Mouse (Mus musculus): ENCODE results near the gene Msh2. TPM values are rescaled to one million over a fixed set of nuclear protein-coding genes. Genes with fewer than 3 reads are reported as not detected.

Msh2 gene
- total and polyA plus RNA-seq, 3 experiments = 40.8 to 42.5 TPM; not detected in 1

GRCm38 (mm10) chr17:87696814-87697213 is 24.7 kb downstream of the Msh2 start:
- Histone ChIP-seq H3K4me1 (ENCODE audit: control insufficient read depth in 1 of 2, insufficient read depth in 2 of 2, low read length in 2 of 2) (no peaks in the 10 kb centered on the region), H3K9ac (ENCODE audit: control insufficient read depth, low read depth, low read length, poor library complexity, severe bottlenecking) (no peak overlapping the region), H3K4me3 (ENCODE audit: control insufficient read depth in 1 of 2, insufficient read depth in 1 of 2, low read depth in 2 of 2, low read length in 2 of 2) (no peak overlapping the region), H3K79me2 (ENCODE audit: control insufficient read depth, insufficient read depth, low read length, poor library complexity) (no peaks in the 10 kb centered on the region), H3K27me3 (ENCODE audit: control insufficient read depth in 1 of 2, insufficient read depth in 2 of 2, low read length in 2 of 2) (no peaks in the 10 kb centered on the region), H3K9me3 (replicated peaks; ENCODE audit: insufficient read depth, low read length) (no peaks in the 10 kb centered on the region), H3K27ac (ENCODE audit: control insufficient read depth, low read depth, low read length) (no peak overlapping the region), H3K36me3 (ENCODE audit: control insufficient read depth in 1 of 2, insufficient read depth in 2 of 2, low read length in 2 of 2) (peaks cover 2 to 3% of the 10 kb centered on the region in 2 experiments; a peak in 3 of 4 replicates)
- DNase-seq (ENCODE audit: low read depth, low spot score) = no peak
- TF ChIP-seq MYB (IDR thresholded peaks at IDR 0.05; ENCODE audit: low read depth, low read length) (no peak), ETS1 (IDR thresholded peaks at IDR 0.05; ENCODE audit: low read depth, low read length) (no peak), NELFE (IDR thresholded peaks at IDR 0.05; ENCODE audit: low read depth, low read length) (no peak), JUND (IDR thresholded peaks at IDR 0.05; ENCODE audit: low read depth, low read length) (no peak), SIN3A (IDR thresholded peaks at IDR 0.05; ENCODE audit: low read length) (no peak), USF2 (IDR thresholded peaks at IDR 0.05; ENCODE audit: borderline replicate concordance in 1 of 2, insufficient read depth in 1 of 2, low read depth in 1 of 2, low read length in 2 of 2) (no peak), EP300 (IDR thresholded peaks at IDR 0.05; ENCODE audit: low read depth in 1 of 2, low read length in 2 of 2) (no peak), MXI1 (IDR thresholded peaks at IDR 0.05; ENCODE audit: low read depth, low read length) (no peak), MAX (IDR thresholded peaks at IDR 0.05; ENCODE audit: low read length) (no peak), SMC3 (IDR thresholded peaks at IDR 0.05; ENCODE audit: low read depth, low read length) (no peak), ZMIZ1 (IDR thresholded peaks at IDR 0.05; ENCODE audit: low read depth, low read length) (no peak), BHLHE40 (IDR thresholded peaks at IDR 0.05; ENCODE audit: borderline replicate concordance, low read depth, low read length) (no peak), USF1 (IDR thresholded peaks at IDR 0.05; ENCODE audit: low read depth, low read length) (no peak), RAD21 (IDR thresholded peaks at IDR 0.05; ENCODE audit: low read depth, low read length) (no peak), CTCF (IDR thresholded peaks at IDR 0.05 in 2 of 3, conservative IDR thresholded peaks at IDR 0.05 in 1 of 3; ENCODE audit: control insufficient read depth in 1 of 3, insufficient read depth in 1 of 3, low read depth in 2 of 3, low read length in 3 of 3, poor library complexity in 1 of 3, severe bottlenecking in 1 of 3) (no peak), MAFK (IDR thresholded peaks at IDR 0.05; ENCODE audit: borderline replicate concordance, low read depth, low read length) (no peak)

GRCm38 (mm10) chr17:87698996-87699765 is 27.1 kb downstream of the Msh2 start:
- H3K36me3 ChIP-seq (ENCODE audit: control insufficient read depth in 1 of 2, insufficient read depth in 2 of 2, low read length in 2 of 2) = peaks cover 0 to 2% of the 10 kb centered on the region in 2 experiments; a peak in 1 of 4 replicates
- H3K79me2 ChIP-seq (ENCODE audit: control insufficient read depth, insufficient read depth, low read length, poor library complexity) = no peaks in the 10 kb centered on the region
- H3K4me3 ChIP-seq (ENCODE audit: control insufficient read depth in 1 of 2, insufficient read depth in 1 of 2, low read depth in 2 of 2, low read length in 2 of 2) = no peak overlapping the region
- H3K4me1 ChIP-seq (ENCODE audit: control insufficient read depth in 1 of 2, insufficient read depth in 2 of 2, low read length in 2 of 2) = no peaks in the 10 kb centered on the region
- no peak overlapping the region for H3K9ac ChIP-seq (ENCODE audit: control insufficient read depth, low read depth, low read length, poor library complexity, severe bottlenecking)
- TF ChIP-seq BHLHE40 (IDR thresholded peaks at IDR 0.05; ENCODE audit: borderline replicate concordance, low read depth, low read length) (no peak), SMC3 (IDR thresholded peaks at IDR 0.05; ENCODE audit: low read depth, low read length) (no peak), RAD21 (IDR thresholded peaks at IDR 0.05; ENCODE audit: low read depth, low read length) (no peak), CTCF (IDR thresholded peaks at IDR 0.05 in 2 of 3, conservative IDR thresholded peaks at IDR 0.05 in 1 of 3; ENCODE audit: control insufficient read depth in 1 of 3, insufficient read depth in 1 of 3, low read depth in 2 of 3, low read length in 3 of 3, poor library complexity in 1 of 3, severe bottlenecking in 1 of 3) (no peak)
- no peak for DNase-seq (ENCODE audit: low read depth, low spot score)
- H3K27me3 ChIP-seq (ENCODE audit: control insufficient read depth in 1 of 2, insufficient read depth in 2 of 2, low read length in 2 of 2) = no peaks in the 10 kb centered on the region
- H3K27ac ChIP-seq (ENCODE audit: control insufficient read depth, low read depth, low read length) = no peak overlapping the region
- no peaks in the 10 kb centered on the region for H3K9me3 ChIP-seq (replicated peaks; ENCODE audit: insufficient read depth, low read length)

All from MEL (cell line).